Mouse (Mus musculus): ENCODE measurements around the gene Ankzf1.

- TF ChIP-seq EP300 (IDR thresholded peaks at IDR 0.05; ENCODE audit: low read depth) (no peak), CTCF (IDR thresholded peaks at IDR 0.05; ENCODE audit: low read depth) (no peak)
Measured at GRCm38 (mm10) chr1:75230335-75230994, 38.5 kb downstream of the Ankzf1 start.
